Mouse (Mus musculus): ENCODE data around the gene Rere.

DNA sequence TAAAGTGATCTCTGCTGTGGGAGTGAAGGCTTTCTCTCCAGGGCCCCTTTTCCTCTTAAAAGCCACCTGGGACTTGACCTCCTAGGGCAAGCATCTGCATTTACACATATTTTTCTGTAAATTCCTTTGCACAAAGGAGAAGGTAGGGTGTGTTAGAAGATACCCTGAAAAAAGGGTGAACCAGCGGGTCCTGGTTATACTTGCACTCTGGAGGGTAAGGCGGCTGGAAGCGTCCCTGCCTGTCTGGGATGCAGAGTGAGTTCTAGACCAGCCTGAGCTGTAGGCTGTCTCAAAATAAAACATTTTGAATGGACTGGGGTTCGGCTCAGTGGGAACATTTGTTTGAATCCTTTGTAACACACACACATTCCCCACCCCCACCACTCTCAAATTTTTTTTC lies 310.2 kb downstream of the Rere start:
- no peak for TF ChIP-seq CTCF (IDR thresholded peaks at IDR 0.05)
- TF ChIP-seq EP300 (IDR thresholded peaks at IDR 0.05) = no peak

All from lung, postnatal 0 days (tissue).